Mouse (Mus musculus) liver, adult 2 months (tissue): ENCODE measurements at regions not wholly inside any gene's neighbourhood (a gene's known extent, or its start where the extent isn't known, plus 50 kb on each side); places are given as distances from the start of the nearest gene placed in this dataset.

Experiments used
- DNase-seq: peaks from one replicate; pipeline ENCODE4 v3.0.0-alpha.2; 2011; ENCODE audit warnings: low read depth, low spot score; ENCODE audit errors: extremely low read depth
- H3K27ac ChIP-seq: fragments of 200-500 bp; replicated peaks from 2 replicates; pipeline ENCODE4 v1.5.1; 2012; ENCODE audit warnings: low read depth, mild to moderate bottlenecking, control low read depth, inconsistent platforms, low read length; ENCODE audit not compliant: insufficient read depth
- H3K27me3 ChIP-seq: fragments of 200-500 bp; 2 replicates; pipeline ENCODE4 v1.6.1; 2012; ENCODE audit warnings: mild to moderate bottlenecking, moderate library complexity, low read length, inconsistent platforms; ENCODE audit not compliant: control insufficient read depth, insufficient read depth
- H3K36me3 ChIP-seq: fragments of 200-500 bp; 2 replicates; pipeline ENCODE4 v1.6.1; 2012; ENCODE audit warnings: low read length, inconsistent platforms; ENCODE audit not compliant: control insufficient read depth, insufficient read depth
- H3K4me1 ChIP-seq: fragments of 200-500 bp; 2 replicates; pipeline ENCODE4 v1.6.1; 2011; ENCODE audit warnings: low read length; ENCODE audit not compliant: control insufficient read depth, insufficient read depth
- H3K4me3 ChIP-seq: fragments of 200-500 bp; 2 replicates; pipeline ENCODE4 v1.5.1; 2011; ENCODE audit warnings: low read depth, mild to moderate bottlenecking, control low read depth, low read length, moderate library complexity; ENCODE audit not compliant: insufficient read depth
- H3K79me2 ChIP-seq: fragments of 200-500 bp; 2 replicates; pipeline ENCODE4 v1.6.1; 2012; ENCODE audit warnings: inconsistent platforms, mild to moderate bottlenecking, low read length, moderate library complexity; ENCODE audit not compliant: control insufficient read depth, insufficient read depth
- H3K9ac ChIP-seq: fragments of 200-500 bp; 2 replicates; pipeline ENCODE4 v1.6.1; 2012; ENCODE audit warnings: low read depth, mild to moderate bottlenecking, control low read depth, inconsistent platforms, low read length
- CTCF ChIP-seq: fragments of 200-500 bp; IDR thresholded peaks from 2 replicates; pipeline ENCODE4 v1.5.1; 2011; ENCODE audit warnings: low read depth, low read length, control low read depth
- POLR2A ChIP-seq: fragments of 200-500 bp; IDR thresholded peaks from 2 replicates; pipeline ENCODE4 v1.6.1; 2011; ENCODE audit warnings: low read length, control low read depth; ENCODE audit not compliant: insufficient read depth; ENCODE audit errors: extremely low read depth
- WGBS: fragments of 180-500 bp; shearing (Covaris S2); methylation state at CpG from one replicate; pipeline ENCODE4 v1.1.7; 2018; 5-methylcytosine and 5-hydroxymethylcytosine counted together

- no peak overlapping the region for H3K4me3 ChIP-seq
- no peak overlapping the region for H3K27ac ChIP-seq
- H3K9ac ChIP-seq, result no peak overlapping the region
- no peak for DNase-seq
- TF ChIP-seq POLR2A, result no peak
- no peak for TF ChIP-seq CTCF
- no peaks in the 10 kb centered on the region for H3K36me3 ChIP-seq
- no peaks in the 10 kb centered on the region for H3K27me3 ChIP-seq
- no peaks in the 10 kb centered on the region for H3K4me1 ChIP-seq
- H3K79me2 ChIP-seq, result no peaks in the 10 kb centered on the region
- WGBS, result 76% methylated on average over 1 of the region's 1 CpGs
These were observed 64.3 kb upstream of the Rgs1 start for GRCm38 (mm10) chr1:144313318-144313717.

GRCm38 (mm10) chr1:144309901-144310300, 60.9 kb upstream of the Rgs1 start:
- Histone ChIP-seq H3K9ac (no peak overlapping the region), H3K36me3 (no peaks in the 10 kb centered on the region), H3K79me2 (no peaks in the 10 kb centered on the region), H3K4me3 (no peak overlapping the region), H3K27me3 (no peaks in the 10 kb centered on the region), H3K27ac (no peak overlapping the region), H3K4me1 (no peaks in the 10 kb centered on the region)
- TF ChIP-seq POLR2A (no peak), CTCF (no peak)
- 63% methylated on average over 3 of the region's 3 CpGs for WGBS
- no peak for DNase-seq

GRCm38 (mm10) chr1:144308313-144308712, 59.3 kb upstream of the Rgs1 start:
- WGBS, result 73% methylated on average over 5 of the region's 5 CpGs
- TF ChIP-seq CTCF (no peak), POLR2A (no peak)

GRCm38 (mm10) chr1:144307854-144308285, 58.8 kb upstream of the Rgs1 start:
- Histone ChIP-seq H3K4me3 (no peak overlapping the region), H3K27ac (no peak overlapping the region), H3K9ac (no peak overlapping the region), H3K27me3 (no peaks in the 10 kb centered on the region), H3K36me3 (no peaks in the 10 kb centered on the region), H3K4me1 (no peaks in the 10 kb centered on the region), H3K79me2 (no peaks in the 10 kb centered on the region)
- DNase-seq, result no peak
- TF ChIP-seq POLR2A (no peak), CTCF (no peak)
- WGBS, result 91% methylated on average over 2 of the region's 2 CpGs

More at GRCm38 (mm10) chr1:144308313-144308712, 59.3 kb upstream of the Rgs1 start:
- no peak for DNase-seq
- Histone ChIP-seq H3K79me2 (no peaks in the 10 kb centered on the region), H3K36me3 (no peaks in the 10 kb centered on the region), H3K4me1 (no peaks in the 10 kb centered on the region), H3K27me3 (no peaks in the 10 kb centered on the region), H3K4me3 (no peak overlapping the region), H3K27ac (no peak overlapping the region), H3K9ac (no peak overlapping the region)

- TF ChIP-seq CTCF (no peak), POLR2A (no peak)
- 87% methylated on average over 7 of the region's 7 CpGs for WGBS
- Histone ChIP-seq H3K9ac (no peak overlapping the region), H3K27me3 (no peaks in the 10 kb centered on the region), H3K4me3 (no peak overlapping the region), H3K4me1 (no peaks in the 10 kb centered on the region), H3K36me3 (no peaks in the 10 kb centered on the region), H3K27ac (no peak overlapping the region), H3K79me2 (no peaks in the 10 kb centered on the region)
- DNase-seq, result no peak
These were observed 58.2 kb upstream of the Rgs1 start for GRCm38 (mm10) chr1:144307017-144307853.

- no peaks in the 10 kb centered on the region for H3K27me3 ChIP-seq
- DNase-seq, result no peak
- no peak overlapping the region for H3K4me3 ChIP-seq
- no peaks in the 10 kb centered on the region for H3K36me3 ChIP-seq
- no peaks in the 10 kb centered on the region for H3K79me2 ChIP-seq
- no peak overlapping the region for H3K27ac ChIP-seq
- TF ChIP-seq POLR2A (no peak), CTCF (no peak)
- no peak overlapping the region for H3K9ac ChIP-seq
- H3K4me1 ChIP-seq, result no peaks in the 10 kb centered on the region
- WGBS, result 65% methylated on average over 2 of the region's 2 CpGs
These were observed 57.2 kb upstream of the Rgs1 start for GRCm38 (mm10) chr1:144306284-144306683.
